Mouse (Mus musculus) WW6 (cell line): ENCODE data around the gene Myh2.

Experiments used
- DNase-seq: peaks from one replicate; pipeline ENCODE4 v3.0.0-alpha.2; 2013; ENCODE audit warnings: low read depth, low spot score

Myh2 gene

DNA sequence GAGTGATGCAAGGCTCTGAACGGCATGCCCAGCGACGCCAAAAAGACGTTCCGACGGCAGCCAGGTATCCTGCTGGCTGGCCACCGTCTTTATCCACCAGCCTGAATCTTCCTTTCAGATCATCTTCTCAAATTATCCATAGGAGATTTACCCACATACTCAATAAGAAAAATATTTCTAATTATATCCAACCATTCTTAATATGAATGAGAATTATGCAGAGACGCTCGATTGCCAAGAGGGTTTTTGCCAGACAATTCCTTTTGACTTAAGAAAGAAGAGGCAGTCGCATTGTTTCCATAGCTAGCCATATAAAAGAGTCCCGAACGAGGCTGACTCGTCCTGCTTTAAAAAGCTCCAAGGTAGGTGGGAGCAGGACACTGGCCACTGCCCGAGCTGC, at the start of gene Myh2:
TSS of gene Myh2 (plus strand) at position 301 of the 400 bp plus-strand sequence.
- DNase-seq, result no peak

- no peak for DNase-seq
Observed at GRCm38 (mm10) chr11:67124943-67125342, 45.9 kb upstream of the Myh2 start.

- no peak for DNase-seq
Observed at GRCm38 (mm10) chr11:67125361-67125760, 45.5 kb upstream of the Myh2 start.

- no peak for DNase-seq
Observed at GRCm38 (mm10) chr11:67133526-67133925, 37.3 kb upstream of the Myh2 start.

DNA sequence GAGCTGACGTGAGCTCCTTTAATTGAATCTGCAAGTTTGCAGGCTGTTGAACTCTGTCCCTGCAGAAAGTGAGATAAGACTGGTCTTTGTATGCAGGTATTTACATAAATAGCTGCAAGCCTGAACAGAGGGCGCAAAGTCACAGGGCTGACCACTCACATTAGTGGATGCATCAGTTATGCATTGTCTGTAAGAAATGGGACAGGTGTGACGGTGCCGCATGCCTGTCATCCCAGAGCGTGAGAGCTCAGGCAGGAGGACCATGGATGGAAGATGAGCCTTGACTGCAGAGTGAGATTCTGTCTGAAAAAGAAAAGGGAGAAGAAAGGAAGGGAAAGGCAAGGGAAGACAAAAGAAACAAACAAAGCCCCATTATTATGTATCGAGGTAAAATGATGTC, 36.2 kb upstream of the Myh2 start:
- no peak for DNase-seq

- DNase-seq, result no peak
Observed at GRCm38 (mm10) chr11:67135532-67135931, 35.3 kb upstream of the Myh2 start.

- no peak for DNase-seq
Observed at GRCm38 (mm10) chr11:67139556-67139955, 31.3 kb upstream of the Myh2 start.

GRCm38 (mm10) chr11:67140175-67140574, 30.7 kb upstream of the Myh2 start:
- DNase-seq, result no peak

DNA sequence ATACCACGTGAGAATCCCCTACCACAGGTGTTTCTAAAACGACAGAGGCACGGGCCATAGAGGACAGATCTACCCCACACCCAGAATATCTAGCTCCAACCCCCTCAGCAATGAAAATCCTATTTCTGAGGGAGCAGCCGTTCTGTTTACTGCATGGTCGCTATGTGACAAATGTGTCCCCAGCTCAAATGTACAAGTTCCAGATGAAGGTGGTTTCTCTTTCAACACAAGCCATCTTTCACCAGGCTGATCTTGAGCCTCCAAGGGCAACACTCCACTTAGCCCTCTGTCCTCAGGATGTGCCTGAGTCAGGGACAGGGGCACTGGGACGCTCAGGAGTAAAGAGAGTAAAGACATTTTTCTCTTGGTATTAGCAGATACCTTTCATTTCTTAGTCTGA, 29.8 kb upstream of the Myh2 start:
- DNase-seq, result no peak

DNA sequence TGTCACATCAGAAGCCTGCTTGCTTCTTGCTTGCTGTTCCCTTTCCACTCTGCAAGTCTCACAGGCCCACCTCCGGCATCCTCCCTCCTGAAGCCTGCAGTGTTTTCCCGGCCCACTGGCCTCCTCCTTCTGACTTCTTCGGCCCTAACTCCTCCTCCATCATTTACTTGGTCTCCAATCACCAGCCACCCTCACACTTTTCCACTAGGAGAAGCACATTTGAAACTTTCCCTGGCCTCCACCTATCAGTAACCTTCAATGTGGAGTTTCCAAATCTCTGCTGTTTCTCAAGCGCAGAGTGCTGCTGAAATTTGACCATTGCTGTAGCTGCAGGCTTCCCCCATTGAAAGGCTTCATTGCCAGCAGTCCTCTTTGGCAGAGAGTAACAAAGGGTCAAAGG, 28.8 kb upstream of the Myh2 start:
- DNase-seq, result no peak

DNA sequence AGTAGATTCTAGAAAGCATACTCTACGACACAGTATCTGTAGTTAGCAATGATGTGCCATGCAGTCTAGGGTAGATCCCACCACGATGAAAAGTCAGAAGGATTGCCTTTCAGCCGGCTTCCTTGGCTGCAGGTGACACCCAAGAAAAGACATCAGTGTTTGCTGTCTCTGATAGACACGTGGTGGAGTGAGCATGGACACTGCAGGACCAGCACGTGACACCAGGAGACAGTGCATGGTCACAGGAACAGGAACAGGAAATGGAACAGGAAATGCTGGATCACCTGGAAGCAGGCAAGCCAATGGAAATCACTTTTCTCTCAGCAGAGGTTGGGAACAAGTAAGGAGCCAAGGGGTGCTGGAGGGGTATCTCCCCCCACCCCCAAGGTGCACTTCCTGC, 27.8 kb upstream of the Myh2 start:
- DNase-seq, result no peak

DNA sequence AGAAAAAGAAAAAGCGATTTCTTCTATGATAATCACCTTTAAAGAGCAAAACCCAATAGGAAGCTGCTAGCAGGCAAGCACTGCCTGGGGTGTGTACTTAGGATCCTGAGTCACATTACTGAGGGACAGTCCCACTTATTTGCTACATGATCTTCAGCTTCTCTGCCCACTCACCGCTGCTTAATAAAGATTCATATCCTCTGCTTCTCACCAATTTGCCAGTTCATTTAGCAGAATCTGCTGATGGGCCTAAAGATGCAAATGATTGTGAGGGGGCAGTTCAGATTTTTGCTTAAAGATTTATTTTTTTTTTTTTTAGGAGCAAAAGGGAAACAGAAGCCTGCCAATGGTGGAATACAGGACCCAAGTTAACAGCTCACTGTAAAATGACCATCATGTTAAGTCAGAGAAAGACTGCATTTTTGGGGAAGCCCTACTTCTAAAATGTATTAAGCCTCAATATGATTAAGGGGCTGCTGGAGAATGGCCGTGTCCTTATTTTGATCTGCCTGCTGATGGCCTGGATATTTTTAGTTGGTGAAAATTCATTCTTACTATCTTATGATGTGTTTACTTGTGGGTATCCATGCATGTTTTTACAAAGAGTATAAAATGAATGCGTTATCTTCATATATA, 26.8 kb upstream of the Myh2 start:
- no peak for DNase-seq

DNA sequence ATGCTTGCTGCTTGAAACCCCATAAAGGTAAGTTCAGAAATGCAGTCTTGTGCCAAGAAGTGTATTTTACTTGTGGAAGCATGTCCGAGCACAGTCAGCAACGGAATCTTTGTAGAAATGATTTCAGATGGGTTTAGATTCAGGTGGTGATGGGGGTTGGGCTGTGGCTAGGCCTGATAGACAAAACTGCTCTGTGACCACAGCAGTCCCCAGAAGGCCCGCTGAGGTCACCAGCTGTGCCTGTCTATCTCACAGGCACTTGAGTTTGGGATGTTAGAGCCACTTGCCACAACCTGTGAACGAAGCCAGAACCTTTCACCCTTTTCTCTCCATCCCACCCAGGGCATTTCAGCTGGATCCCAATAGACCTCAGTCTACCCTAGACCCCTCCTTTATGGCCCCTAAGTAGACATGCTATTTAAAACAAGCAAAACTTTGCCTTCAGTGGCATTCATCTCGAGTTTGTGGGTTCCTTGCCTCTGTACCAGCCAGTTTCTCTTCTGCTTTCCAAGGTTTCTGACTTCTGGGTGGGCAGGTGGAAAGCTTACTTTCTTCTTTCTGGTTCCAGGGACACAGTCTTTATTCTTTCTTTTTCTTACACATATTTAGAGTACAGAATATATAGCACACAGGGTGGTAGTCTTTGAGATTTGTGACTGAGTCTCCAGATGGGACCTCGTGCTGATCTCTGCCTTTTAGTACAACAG, 26.1 kb upstream of the Myh2 start:
- no peak for DNase-seq

- no peak for DNase-seq
Observed at GRCm38 (mm10) chr11:67145482-67146408, 25.1 kb upstream of the Myh2 start.

DNA sequence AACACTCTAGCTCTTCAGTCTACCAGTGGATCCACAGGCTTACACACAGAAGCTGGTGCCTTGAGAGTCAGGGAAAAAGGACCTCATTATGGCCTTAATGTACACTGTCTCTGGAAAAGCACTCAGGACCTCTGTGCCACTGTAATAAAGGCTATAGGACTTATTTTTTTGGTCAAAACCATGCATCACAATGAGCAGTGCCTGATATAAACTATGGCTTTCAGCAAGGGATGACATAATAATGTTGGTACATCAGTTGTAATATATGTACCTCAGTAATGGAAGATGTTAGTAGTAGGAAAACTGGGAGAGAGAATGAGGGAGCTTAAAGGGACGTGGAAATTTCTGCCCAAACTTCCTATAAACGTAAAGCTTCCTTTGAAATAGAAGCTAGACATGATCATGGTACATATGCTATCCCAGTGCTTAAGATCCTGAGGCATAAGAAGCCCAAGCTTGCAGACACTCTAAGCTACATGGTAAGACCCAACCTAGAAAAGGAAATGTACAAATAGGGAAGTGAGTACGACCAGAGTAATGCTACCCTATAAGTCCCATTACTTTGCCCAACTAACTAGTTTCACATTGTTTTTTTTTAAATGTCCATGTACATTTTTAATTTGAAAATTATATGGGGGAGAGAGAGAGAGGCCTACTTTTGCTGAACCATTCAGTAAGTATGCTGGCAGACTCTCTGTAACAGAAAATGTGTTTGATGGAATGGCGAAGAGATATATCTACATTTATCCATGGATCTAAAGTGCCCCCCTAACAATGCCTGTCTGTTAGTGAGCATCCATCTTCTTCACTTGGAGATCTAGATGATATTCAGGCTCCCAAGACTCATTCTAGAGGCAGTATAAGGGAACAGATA, 24.2 kb upstream of the Myh2 start:
- DNase-seq, result no peak

- no peak for DNase-seq
Observed at GRCm38 (mm10) chr11:67147283-67147921, 23.4 kb upstream of the Myh2 start.

DNA sequence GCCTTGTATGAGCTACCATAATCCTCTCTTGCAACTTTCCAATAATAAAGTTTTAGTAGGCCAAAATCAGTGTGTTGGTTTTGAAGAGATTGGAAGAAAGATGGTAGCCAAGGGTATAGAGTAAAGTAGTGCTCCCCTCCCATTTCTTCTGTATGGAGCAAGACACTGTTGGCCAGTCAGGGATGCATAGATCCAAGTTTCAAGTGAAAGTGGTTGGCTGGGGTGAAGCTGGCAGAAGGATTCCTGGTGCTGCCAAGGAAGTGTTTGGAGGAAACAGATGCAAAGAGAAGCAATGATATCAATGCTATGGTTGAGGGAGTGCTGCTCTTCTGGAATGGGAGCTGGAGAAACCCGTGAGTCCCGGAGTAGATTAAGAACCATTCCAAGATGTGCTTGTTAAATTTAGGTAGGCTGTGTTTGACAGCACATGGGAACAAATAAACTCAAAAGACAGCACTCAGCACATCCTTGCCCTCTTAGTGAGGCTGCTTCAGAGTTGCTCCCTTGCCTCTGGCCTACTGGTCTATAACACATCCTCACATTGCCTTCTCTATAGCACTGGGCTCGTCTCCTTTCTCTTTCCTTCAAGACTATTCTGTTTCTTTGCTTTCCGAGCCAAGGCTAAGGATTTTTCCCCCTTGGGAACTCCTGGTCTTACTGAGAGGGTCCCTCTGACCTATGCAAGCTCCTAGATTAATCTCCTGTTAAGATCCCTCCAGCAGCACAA, 22.4 kb upstream of the Myh2 start:
- DNase-seq, result no peak

DNA sequence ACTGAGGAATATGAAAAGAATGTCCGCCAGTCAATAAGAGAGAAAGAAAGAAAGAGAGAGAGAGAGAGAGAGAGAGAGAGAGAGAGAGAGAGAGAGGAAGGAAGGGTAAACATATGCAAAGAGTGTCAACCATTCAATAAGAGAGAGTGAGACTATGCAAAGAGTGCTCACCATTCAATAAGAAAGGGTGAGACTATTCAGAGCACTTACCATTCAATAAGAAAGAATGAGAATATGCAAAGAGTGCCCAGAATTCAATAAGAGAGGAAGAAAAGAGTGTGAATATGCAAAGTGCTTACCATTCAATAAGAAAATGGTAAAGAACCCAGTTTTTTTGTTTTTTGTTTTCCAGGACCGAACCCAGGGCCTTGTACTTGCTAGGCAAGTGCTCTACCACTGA, 20.6 kb upstream of the Myh2 start:
- DNase-seq, result no peak

DNA sequence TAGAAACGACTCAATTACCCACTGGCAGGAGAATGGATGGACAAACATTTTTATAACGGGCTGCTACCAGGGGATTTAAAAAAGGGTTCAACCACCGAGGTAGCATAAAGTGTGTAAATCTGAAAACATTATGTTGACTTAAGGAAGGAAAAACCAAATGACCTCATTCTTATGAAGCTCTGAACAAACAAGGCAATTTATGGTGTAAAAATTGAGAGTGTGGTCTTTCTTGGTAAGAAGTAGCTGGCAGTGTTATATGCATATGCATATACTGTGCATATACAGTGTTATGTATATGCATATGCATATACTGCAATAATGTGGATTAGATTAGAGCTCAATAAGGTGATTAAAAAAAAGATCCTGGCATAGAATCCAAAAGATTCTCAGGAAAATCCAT, 19.7 kb upstream of the Myh2 start:
- DNase-seq, result no peak
